Mouse (Mus musculus) E14TG2a.4 (cell line): ENCODE data around the gene Slc4a3.

Source experiments
- H3K27me3 ChIP-seq: 2 replicates; pipeline ENCODE4 v1.6.1; 2014; ENCODE audit warnings: low read length, control low read depth; ENCODE audit not compliant: insufficient read depth
- H3K36me3 ChIP-seq: 2 replicates; pipeline ENCODE4 v1.6.1; 2014; ENCODE audit warnings: low read length, control low read depth; ENCODE audit not compliant: insufficient read depth
- H3K4me1 ChIP-seq: replicated peaks from 2 replicates; pipeline ENCODE4 v1.6.1; 2014; ENCODE audit warnings: low read depth, low read length, control low read depth
- H3K4me3 ChIP-seq: replicated peaks from 2 replicates; pipeline ENCODE4 v1.5.1; 2014; ENCODE audit warnings: mild to moderate bottlenecking, low read length
- H3K9me3 ChIP-seq: 2 replicates; pipeline ENCODE4 v1.6.1; 2014; ENCODE audit warnings: low read length, control low read depth
- CTCF ChIP-seq: conservative IDR thresholded peaks from 2 replicates; pipeline ENCODE4 v1.5.1; 2014; ENCODE audit warnings: low read length
- NANOG ChIP-seq: IDR thresholded peaks from 2 replicates; pipeline ENCODE4 v1.6.1; 2014; ENCODE audit warnings: borderline replicate concordance, low read length, mixed read lengths
- POU5F1 ChIP-seq: IDR thresholded peaks from 2 replicates; pipeline ENCODE4 v1.6.1; 2014; ENCODE audit warnings: low read length, borderline replicate concordance

Slc4a3 gene

GRCm38 (mm10) chr1:75533325-75534252 lies 12.5 kb upstream of the Slc4a3 start:
- Histone ChIP-seq H3K4me3 (no peak overlapping the region), H3K27me3 (no peaks in the 10 kb centered on the region), H3K9me3 (no peaks in the 10 kb centered on the region), H3K36me3 (peaks cover 85% of the 10 kb centered on the region), H3K4me1 (peaks cover 21% of the 10 kb centered on the region)
- no peak for TF ChIP-seq POU5F1
- no peak for TF ChIP-seq CTCF
- no peak for TF ChIP-seq NANOG

GRCm38 (mm10) chr1:75537587-75537986 lies 8.5 kb upstream of the Slc4a3 start:
- Histone ChIP-seq H3K4me3 (no peak overlapping the region), H3K4me1 (no peaks in the 10 kb centered on the region), H3K9me3 (no peaks in the 10 kb centered on the region), H3K36me3 (peaks cover 46% of the 10 kb centered on the region), H3K27me3 (no peaks in the 10 kb centered on the region)
- TF ChIP-seq NANOG (no peak), CTCF (no peak), POU5F1 (no peak)

GRCm38 (mm10) chr1:75538597-75539190 lies 7.4 kb upstream of the Slc4a3 start:
- TF ChIP-seq CTCF (no peak), NANOG (no peak), POU5F1 (no peak)
- H3K36me3 ChIP-seq: peaks cover 36% of the 10 kb centered on the region
- H3K4me1 ChIP-seq: no peaks in the 10 kb centered on the region
- no peaks in the 10 kb centered on the region for H3K9me3 ChIP-seq
- H3K27me3 ChIP-seq: no peaks in the 10 kb centered on the region
- H3K4me3 ChIP-seq: no peak overlapping the region

- Histone ChIP-seq H3K4me3 (no peak overlapping the region), H3K36me3 (peaks cover 10% of the 10 kb centered on the region), H3K27me3 (peaks cover 9% of the 10 kb centered on the region), H3K9me3 (no peaks in the 10 kb centered on the region), H3K4me1 (peaks cover 9% of the 10 kb centered on the region)
- TF ChIP-seq POU5F1: no peak
- no peak for TF ChIP-seq NANOG
- TF ChIP-seq CTCF: no peak
These were observed 4.6 kb upstream of the Slc4a3 start for GRCm38 (mm10) chr1:75541496-75541895.

GRCm38 (mm10) chr1:75544351-75544750 lies 1.7 kb upstream of the Slc4a3 start:
- Histone ChIP-seq H3K9me3 (no peaks in the 10 kb centered on the region), H3K4me3 (no peak overlapping the region), H3K27me3 (peaks cover 25% of the 10 kb centered on the region), H3K36me3 (no peaks in the 10 kb centered on the region), H3K4me1 (peaks cover 36% of the 10 kb centered on the region)
- TF ChIP-seq CTCF (no peak), NANOG (no peak), POU5F1 (no peak)

- peaks cover 6% of the 10 kb centered on the region for H3K36me3 ChIP-seq
- no peaks in the 10 kb centered on the region for H3K9me3 ChIP-seq
- peak overlapping the region; percentile 86; the same call in 1 of the 2 replicates for H3K4me3 ChIP-seq
- peaks cover 50% of the 10 kb centered on the region for H3K27me3 ChIP-seq
- H3K4me1 ChIP-seq: peaks cover 49% of the 10 kb centered on the region
- TF ChIP-seq CTCF (no peak), POU5F1 (no peak), NANOG (no peak)
These were observed 1.3 kb downstream of the Slc4a3 start for GRCm38 (mm10) chr1:75547351-75547750.

GRCm38 (mm10) chr1:75548083-75548482 lies 2.0 kb downstream of the Slc4a3 start:
- Histone ChIP-seq H3K9me3 (no peaks in the 10 kb centered on the region), H3K36me3 (peaks cover 13% of the 10 kb centered on the region), H3K4me1 (peaks cover 55% of the 10 kb centered on the region), H3K27me3 (peaks cover 58% of the 10 kb centered on the region), H3K4me3 (0 out of 2 replicates have a peak overlapping the region, but pooled peaks have one; percentile 63)
- no peak for TF ChIP-seq POU5F1
- no peak for TF ChIP-seq CTCF
- no peak for TF ChIP-seq NANOG

GRCm38 (mm10) chr1:75548871-75549270 lies 2.8 kb downstream of the Slc4a3 start:
- Histone ChIP-seq H3K4me3 (peak overlapping the region; percentile 63), H3K27me3 (peaks cover 66% of the 10 kb centered on the region), H3K36me3 (peaks cover 14% of the 10 kb centered on the region), H3K9me3 (no peaks in the 10 kb centered on the region), H3K4me1 (peaks cover 63% of the 10 kb centered on the region)
- TF ChIP-seq POU5F1 (no peak), CTCF (no peak), NANOG (no peak)
